Mouse (Mus musculus) olfactory bulb, adult 2 months (tissue): ENCODE data around the gene Cenpx. TPM values are rescaled to one million over a fixed set of nuclear protein-coding genes. Genes with fewer than 3 reads are reported as not detected.
"Not testable (repeated sequence)": the region's sequence is repeated elsewhere in the genome, so short reads cannot be mapped to it uniquely, and the experiment has no call there.

Experiments
- H3K27ac ChIP-seq: fragments of 200-500 bp; 2 replicates; pipeline ENCODE4 v1.5.1; 2012; ENCODE audit warnings: low read depth, low read length; ENCODE audit not compliant: insufficient read depth
- H3K4me1 ChIP-seq: fragments of 200-500 bp; 2 replicates; pipeline ENCODE4 v1.6.1; 2012; ENCODE audit warnings: low read length; ENCODE audit not compliant: control insufficient read depth, insufficient read depth
- H3K4me3 ChIP-seq: fragments of 200-500 bp; 2 replicates; pipeline ENCODE4 v1.5.1; 2012; ENCODE audit warnings: mild to moderate bottlenecking, low read depth, low read length, moderate library complexity; ENCODE audit not compliant: insufficient read depth
- CTCF ChIP-seq: fragments of 200-500 bp; IDR thresholded peaks from 2 replicates; pipeline ENCODE4 v1.5.1; 2012; ENCODE audit warnings: low read depth, mild to moderate bottlenecking, low read length, moderate library complexity; ENCODE audit not compliant: insufficient read depth
- POLR2A ChIP-seq: fragments of 200-500 bp; IDR thresholded peaks from 2 replicates; pipeline ENCODE4 v1.6.1; 2012; ENCODE audit warnings: mild to moderate bottlenecking, low read depth, low read length, moderate library complexity; ENCODE audit not compliant: insufficient read depth
- WGBS: fragments of 180-500 bp; shearing (Covaris S2); methylation state at CpG from one replicate; pipeline ENCODE4 v1.1.7; 2018; 5-methylcytosine and 5-hydroxymethylcytosine counted together
- polyA plus RNA-seq: library from polyadenylated mRNA; stranded (reverse); fragments of >200 nt; gene quantifications from 2 replicates; pipeline ENCODE4 v1.2.4, GENCODE M21; 2012; ENCODE audit warnings: low replicate concordance; ENCODE audit not compliant: missing spikeins, insufficient read depth, insufficient read length

Gene Cenpx
- polyA plus RNA-seq, 1 experiment: not detected

- TF ChIP-seq CTCF: no peak
- no peak for TF ChIP-seq POLR2A
- H3K4me1 ChIP-seq: no peaks in the 10 kb centered on the region; the same call in 1 of the 2 replicates
- 81% methylated on average over 3 of the region's 3 CpGs for WGBS
These were observed 24.2 kb downstream of the Cenpx start for GRCm38 (mm10) chr11:120689365-120689764.

DNA sequence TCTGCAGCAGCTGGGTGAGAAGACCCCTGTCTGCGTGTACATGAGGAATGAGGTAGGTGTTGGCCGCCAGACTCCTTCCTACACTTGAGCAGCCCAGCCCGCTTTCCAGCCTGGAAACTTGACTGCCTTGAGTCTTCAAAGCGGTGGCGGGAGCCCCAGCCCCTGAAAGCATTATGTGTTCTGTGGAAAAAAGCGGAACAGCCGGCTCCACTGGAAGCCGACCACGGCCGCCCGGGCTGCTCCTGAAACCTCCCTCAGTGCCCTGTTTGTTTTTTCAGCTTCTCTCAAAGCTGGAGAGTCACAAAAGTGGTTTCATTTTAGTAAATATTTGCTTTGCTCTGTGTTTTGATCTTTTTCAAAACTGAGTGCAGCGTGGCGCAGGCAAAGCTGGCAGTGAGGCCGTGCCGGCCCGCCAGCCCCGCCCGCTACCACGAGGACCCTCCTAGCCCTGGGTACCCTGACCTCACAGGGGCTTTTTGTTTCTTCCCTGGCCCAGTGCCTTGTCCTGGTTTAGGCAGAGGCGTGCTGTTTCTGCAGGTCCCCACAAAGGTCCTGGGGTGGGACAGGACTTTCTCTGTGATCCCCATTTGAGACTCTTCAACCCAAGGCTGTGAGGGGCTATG is 26.8 kb downstream of the Cenpx start:
- Histone ChIP-seq H3K27ac (no peak overlapping the region), H3K4me1 (no peaks in the 10 kb centered on the region), H3K4me3 (no peak overlapping the region)
- no peak for TF ChIP-seq CTCF
- TF ChIP-seq POLR2A: no peak
- 58% methylated on average over 20 of the region's 20 CpGs for WGBS

More at GRCm38 (mm10) chr11:120689365-120689764, 24.2 kb downstream of the Cenpx start:
- no peak overlapping the region for H3K4me3 ChIP-seq
- no peak overlapping the region for H3K27ac ChIP-seq

- TF ChIP-seq POLR2A (no peak), CTCF (no peak)
- no peaks in the 10 kb centered on the region for H3K4me1 ChIP-seq
- no peak overlapping the region for H3K4me3 ChIP-seq
- 93% methylated on average over 2 of the region's 2 CpGs for WGBS
- no peak overlapping the region for H3K27ac ChIP-seq
These were observed 28.9 kb downstream of the Cenpx start for GRCm38 (mm10) chr11:120684660-120685059.

- H3K27ac ChIP-seq: no peak overlapping the region
- no peak overlapping the region for H3K4me3 ChIP-seq
- H3K4me1 ChIP-seq: no peaks in the 10 kb centered on the region
- TF ChIP-seq CTCF: no peak
- no peak for TF ChIP-seq POLR2A
- 85% methylated on average over 2 of the region's 2 CpGs for WGBS
These were observed 29.5 kb downstream of the Cenpx start for GRCm38 (mm10) chr11:120684086-120684485.

DNA sequence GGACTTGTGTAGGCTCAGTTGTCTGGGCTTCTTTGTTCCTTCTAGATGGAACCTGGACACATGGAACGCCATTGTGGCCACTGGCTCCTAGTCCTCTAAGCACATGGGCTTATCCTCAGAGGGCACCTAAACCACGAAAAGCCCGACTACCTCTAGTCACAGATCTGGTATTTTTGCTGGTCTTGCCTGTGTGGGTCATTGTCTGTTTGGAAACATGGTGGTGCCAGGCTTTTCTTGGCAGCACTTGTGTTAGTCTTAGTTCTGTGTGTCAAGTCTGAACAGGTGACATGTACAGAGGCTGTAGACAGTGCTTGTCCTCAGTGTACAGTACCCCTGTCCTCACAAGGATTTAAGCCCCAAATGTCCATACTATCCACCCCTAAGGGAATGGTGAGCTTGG is 30.0 kb downstream of the Cenpx start:
- H3K4me1 ChIP-seq: no peaks in the 10 kb centered on the region
- TF ChIP-seq CTCF (no peak), POLR2A (no peak)
- H3K4me3 ChIP-seq: no peak overlapping the region
- WGBS: 84% methylated on average over 3 of the region's 3 CpGs
- H3K27ac ChIP-seq: no peak overlapping the region

- TF ChIP-seq CTCF (no peak), POLR2A (no peak)
- no peak overlapping the region for H3K27ac ChIP-seq
- H3K4me3 ChIP-seq: no peak overlapping the region
- no peaks in the 10 kb centered on the region for H3K4me1 ChIP-seq
- WGBS: 91% methylated on average over 5 of the region's 5 CpGs
These were observed 30.9 kb downstream of the Cenpx start for GRCm38 (mm10) chr11:120682683-120683082.

DNA sequence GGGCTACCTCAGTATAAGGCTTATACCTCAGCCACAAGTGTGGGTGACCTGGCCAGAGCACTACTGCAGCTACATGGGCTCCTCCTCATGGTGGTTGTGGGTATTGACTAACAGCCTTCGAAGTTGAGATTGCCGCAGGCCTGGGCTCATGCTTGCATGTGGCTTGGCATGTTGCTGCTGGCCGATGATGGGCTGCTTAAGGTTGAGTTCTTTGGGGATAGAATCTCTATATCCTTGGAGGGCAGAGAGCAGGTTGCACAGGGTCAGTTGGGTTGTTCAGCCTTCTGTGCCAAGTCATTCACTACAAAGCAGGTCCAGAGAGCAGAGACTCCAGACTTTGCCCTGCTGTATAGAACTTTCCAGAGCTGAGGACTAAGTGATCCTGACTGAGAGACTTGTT is 33.6 kb downstream of the Cenpx start:
- H3K4me3 ChIP-seq: no peak overlapping the region
- WGBS: 61% methylated on average over 3 of the region's 3 CpGs
- no peak overlapping the region for H3K27ac ChIP-seq
- H3K4me1 ChIP-seq: peaks cover 2% of the 10 kb centered on the region; the same call in 1 of the 2 replicates
- TF ChIP-seq CTCF (no peak), POLR2A (no peak)

DNA sequence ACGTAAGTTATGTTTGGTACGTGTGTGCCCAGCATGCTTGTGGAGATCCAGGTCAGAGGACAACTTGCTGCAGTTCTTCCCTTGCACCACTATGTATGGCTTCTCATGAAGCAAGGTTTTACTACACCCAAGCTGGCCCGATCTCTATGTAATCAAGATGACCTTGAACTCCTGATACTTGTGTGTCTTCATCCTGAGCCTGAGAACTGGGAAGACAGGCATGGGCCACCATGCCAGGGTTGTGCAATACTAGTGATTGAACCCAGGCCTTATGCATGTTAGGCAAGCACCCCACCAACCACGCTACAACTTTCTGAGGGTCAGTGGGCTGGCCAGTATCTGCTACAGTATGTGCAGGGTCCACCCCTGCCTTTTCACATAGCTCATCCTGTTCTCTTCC is 36.6 kb downstream of the Cenpx start:
- Histone ChIP-seq H3K4me3 (no peak overlapping the region), H3K4me1 (peaks cover 12% of the 10 kb centered on the region), H3K27ac (no peak overlapping the region)
- TF ChIP-seq POLR2A (no peak), CTCF (no peak)
- 93% methylated on average over 4 of the region's 4 CpGs for WGBS

DNA sequence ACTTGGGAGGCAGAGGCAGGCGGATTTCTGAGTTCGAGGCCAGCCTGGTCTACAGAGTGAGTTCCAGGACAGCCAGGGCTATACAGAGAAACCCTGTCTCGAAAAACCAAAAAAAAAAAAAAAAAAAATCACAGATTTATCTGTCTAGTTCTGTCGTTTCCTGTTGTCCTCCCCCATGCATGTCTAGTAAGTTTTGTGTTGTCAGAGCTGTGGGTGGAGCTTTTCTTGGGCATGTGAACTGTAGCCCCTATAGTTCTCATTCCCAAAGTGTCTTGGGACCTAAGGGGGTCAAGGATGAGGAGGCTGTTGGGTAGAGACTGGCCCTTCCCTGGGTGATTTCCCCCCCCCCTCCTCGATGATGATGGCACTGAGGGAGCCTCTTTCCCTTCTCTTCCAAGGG is 37.7 kb downstream of the Cenpx start:
- H3K4me3 ChIP-seq, H3K27ac ChIP-seq: not testable (repeated sequence)
- 71% methylated on average over 4 of the region's 5 CpGs for WGBS
- peaks cover 12% of the 10 kb centered on the region for H3K4me1 ChIP-seq
